Mouse (Mus musculus) lung, postnatal 14 days (tissue): Measurements from ENCODE around the gene Nudt3.

ENCODE experiments used
- DNase-seq: peaks from one replicate; pipeline ENCODE4 v3.0.0; 2021

Nudt3 gene

DNA sequence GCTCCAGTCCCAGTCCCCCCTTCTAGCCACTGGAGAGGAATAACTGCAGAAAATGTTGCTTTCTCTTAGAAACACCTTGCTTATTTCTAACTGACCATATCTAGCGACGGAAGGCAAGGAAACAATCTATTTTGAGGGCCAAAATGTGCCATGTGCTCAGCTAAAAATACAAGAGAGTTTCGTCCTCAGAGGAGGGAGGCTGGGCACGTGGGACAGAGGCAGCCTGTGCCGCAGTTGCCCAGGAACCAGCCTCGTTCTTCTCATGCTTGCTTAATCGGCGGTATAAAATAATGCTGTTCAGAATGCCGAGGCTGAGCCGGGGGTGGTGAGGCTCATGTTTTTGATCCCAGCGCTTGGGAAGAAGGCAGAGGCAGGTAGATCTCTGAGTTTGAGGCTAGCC is 78.7 kb downstream of the Nudt3 start:
- no peak for DNase-seq

- DNase-seq: no peak
Observed at GRCm38 (mm10) chr17:27541984-27542383, 81.3 kb downstream of the Nudt3 start.

DNA sequence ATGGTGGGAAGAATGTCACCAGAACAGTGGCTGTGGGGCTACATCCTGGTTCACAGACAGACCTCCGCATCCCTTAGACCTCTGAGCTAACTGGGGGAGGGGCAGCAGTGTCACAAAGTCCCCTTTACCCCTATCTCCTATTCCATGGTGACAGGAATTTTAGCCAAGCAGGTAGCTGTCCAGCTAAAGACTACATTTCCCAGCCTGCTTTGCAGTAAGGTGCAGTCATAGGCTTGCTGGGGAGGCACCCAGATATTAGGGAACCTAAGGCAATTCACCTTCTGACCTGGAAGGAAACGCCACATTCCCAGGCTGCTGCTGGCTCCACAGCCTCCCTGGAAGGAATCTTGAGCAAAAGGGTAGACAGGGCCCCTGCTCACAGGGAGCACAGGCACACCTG is 82.0 kb downstream of the Nudt3 start:
- DNase-seq: no peak

GRCm38 (mm10) chr17:27534718-27535117 is 88.6 kb downstream of the Nudt3 start:
- DNase-seq: peak; percentile 93

GRCm38 (mm10) chr17:27533354-27533753 is 89.9 kb downstream of the Nudt3 start:
- no peak for DNase-seq

DNA sequence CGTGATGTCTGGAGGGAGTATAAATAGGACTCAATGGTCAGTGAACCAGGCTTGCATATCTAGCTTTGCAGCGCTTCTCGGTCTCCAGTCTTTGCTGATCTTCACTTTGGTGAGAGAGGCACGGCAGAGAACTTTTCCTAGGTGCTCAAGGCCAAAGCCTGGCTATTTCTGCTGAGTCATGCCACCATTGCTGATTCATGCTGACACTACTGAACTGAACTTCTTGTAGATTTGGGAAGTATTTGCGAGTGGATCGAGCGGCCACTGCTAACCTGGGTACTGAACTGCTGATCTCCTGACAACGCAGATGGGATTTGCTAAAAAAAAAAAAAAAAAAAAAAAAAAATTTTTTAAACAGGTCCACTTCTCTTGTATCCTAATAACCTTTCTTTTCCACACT is 91.2 kb downstream of the Nudt3 start:
- no peak for DNase-seq
